Mouse (Mus musculus) cortical plate, adult 2 months (tissue): Measurements from ENCODE around the gene 1700069L16Rik.

ENCODE experiments used
- CTCF ChIP-seq: fragments of 200-500 bp; IDR thresholded peaks from 2 replicates; pipeline ENCODE4 v1.5.1; 2011; ENCODE audit warnings: mild to moderate bottlenecking, control low read depth, low read length; ENCODE audit not compliant: insufficient read depth; ENCODE audit errors: extremely low read depth
- POLR2A ChIP-seq: fragments of 200-500 bp; IDR thresholded peaks from 2 replicates; pipeline ENCODE4 v1.6.1; 2011; ENCODE audit warnings: mild to moderate bottlenecking, low read length, control low read depth; ENCODE audit not compliant: insufficient read depth; ENCODE audit errors: extremely low read depth

- TF ChIP-seq CTCF (peak; percentile 84), POLR2A (no peak)
Observed at GRCm38 (mm10) chr5:113732182-113732581, 7.6 kb upstream of the 1700069L16Rik start.
